Mouse (Mus musculus) gastrocnemius, adult 18-20 months (tissue): ENCODE results near the gene Elf1. TPM values are rescaled to one million over a fixed set of nuclear protein-coding genes. Genes with fewer than 3 reads are reported as not detected.
A peak's percentile ranks its signal among the peaks of the same experiment; 100 is the strongest.

Experiments
- DNase-seq: peaks from one replicate; pipeline ENCODE4 v3.0.0; 2021; ENCODE audit warnings: low spot score
- total RNA-seq, 2 experiments: library from RNA; stranded (reverse); gene quantifications; 2 replicates each; pipeline ENCODE4 v1.2.3; 2021

Elf1 gene
- total RNA-seq, 2 experiments from 2014 or later = 3.8 to 6.4 TPM

GRCm38 (mm10) chr14:79562745-79563144, 81.8 kb downstream of the Elf1 start:
- peak; percentile 61 for DNase-seq

- no peak for DNase-seq
Measured at GRCm38 (mm10) chr14:79564784-79565183, 83.8 kb downstream of the Elf1 start.

- DNase-seq = no peak
Measured at GRCm38 (mm10) chr14:79573482-79574191, 92.6 kb downstream of the Elf1 start.

- no peak for DNase-seq
Measured at GRCm38 (mm10) chr14:79574361-79574760, 93.4 kb downstream of the Elf1 start.

GRCm38 (mm10) chr14:79583526-79584245, 102.7 kb downstream of the Elf1 start:
- DNase-seq = no peak

- DNase-seq = no peak
Measured at GRCm38 (mm10) chr14:79586499-79587138, 105.6 kb downstream of the Elf1 start.

GRCm38 (mm10) chr14:79587139-79587851, 106.3 kb downstream of the Elf1 start, which contains the start of gene Sugt1:
Gene Sugt1, plus strand, starts transcription at chr14:79587691.
- peak; percentile 96 for DNase-seq

GRCm38 (mm10) chr14:79587852-79588229, 106.8 kb downstream of the Elf1 start:
- no peak for DNase-seq

GRCm38 (mm10) chr14:79588534-79588951, 107.5 kb downstream of the Elf1 start:
- no peak for DNase-seq

- no peak for DNase-seq
Measured at GRCm38 (mm10) chr14:79589401-79589800, 108.4 kb downstream of the Elf1 start.

- no peak for DNase-seq
Measured at GRCm38 (mm10) chr14:79590916-79591315, 109.9 kb downstream of the Elf1 start.

GRCm38 (mm10) chr14:79591611-79592010, 110.6 kb downstream of the Elf1 start:
- DNase-seq = no peak

GRCm38 (mm10) chr14:79594069-79594468, 113.1 kb downstream of the Elf1 start:
- DNase-seq = no peak

- DNase-seq = no peak
Measured at GRCm38 (mm10) chr14:79596602-79597001, 115.6 kb downstream of the Elf1 start.

- no peak for DNase-seq
Measured at GRCm38 (mm10) chr14:79605881-79606280, 124.9 kb downstream of the Elf1 start.

- DNase-seq = no peak
Measured at GRCm38 (mm10) chr14:79606392-79606791, 125.4 kb downstream of the Elf1 start.

- no peak for DNase-seq
Measured at GRCm38 (mm10) chr14:79606867-79607266, 125.9 kb downstream of the Elf1 start.

- DNase-seq = no peak
Measured at GRCm38 (mm10) chr14:79607352-79607751, 126.4 kb downstream of the Elf1 start.

GRCm38 (mm10) chr14:79608286-79608685, 127.3 kb downstream of the Elf1 start:
- no peak for DNase-seq

- no peak for DNase-seq
Measured at GRCm38 (mm10) chr14:79617121-79617828, 136.3 kb downstream of the Elf1 start.

- no peak for DNase-seq
Measured at GRCm38 (mm10) chr14:79619802-79620201, 138.8 kb downstream of the Elf1 start.
